Mouse (Mus musculus): Measurements from ENCODE around the gene Tead4.
"Not testable (repeated sequence)": the region's sequence is repeated elsewhere in the genome, so short reads cannot be mapped to it uniquely, and the experiment has no call there.

The Tead4 gene

DNA sequence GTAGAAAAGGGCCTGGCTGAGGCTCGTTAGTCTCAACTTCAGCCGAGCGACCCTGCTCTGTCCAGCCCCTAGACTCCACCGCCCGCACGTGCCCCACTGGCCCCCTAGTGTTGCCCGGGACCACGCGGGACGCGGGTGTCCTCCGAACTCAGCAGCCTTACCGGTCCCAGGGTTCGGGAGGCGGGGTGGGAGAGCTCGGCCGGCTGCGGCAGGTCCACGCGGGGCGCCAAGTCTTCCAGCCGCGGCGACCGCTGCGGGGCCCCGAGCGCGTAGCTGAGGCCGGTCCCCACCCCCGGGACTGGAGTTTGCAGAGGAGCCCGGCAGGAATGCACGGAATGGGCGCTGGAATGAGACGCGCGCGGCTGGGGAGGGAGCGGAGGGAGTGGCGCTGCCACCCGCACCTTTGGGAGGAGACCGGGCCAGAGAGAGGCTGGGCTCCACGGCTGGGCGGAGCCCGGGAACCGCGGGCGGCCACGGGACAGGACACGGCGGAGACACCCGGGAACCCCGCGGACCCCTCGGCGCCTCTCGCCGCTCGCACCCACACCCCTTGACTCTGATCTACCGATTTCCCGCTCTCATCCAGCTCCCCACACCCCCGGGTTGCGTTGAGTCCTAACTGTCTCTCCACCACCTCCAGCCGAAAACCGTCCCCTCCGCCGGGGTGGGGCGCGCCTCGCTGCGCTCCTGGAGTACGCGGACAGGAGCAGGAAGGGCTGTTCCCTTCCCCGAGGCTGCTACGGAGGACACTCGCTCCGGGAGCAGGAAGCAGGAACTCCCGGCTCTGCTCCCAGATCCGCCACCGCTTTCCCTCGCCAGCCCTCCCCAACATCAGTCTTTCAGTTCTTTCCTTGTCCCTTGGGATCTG lies at the start of gene Tead4:
TSS of gene Tead4 (minus strand) at position 690 of the 868 bp plus-strand sequence.
- peak; percentile 78 to 93 for DNase-seq (ENCODE audit: inconsistent age in 2 of 2, low spot score in 1 of 2)

DNA sequence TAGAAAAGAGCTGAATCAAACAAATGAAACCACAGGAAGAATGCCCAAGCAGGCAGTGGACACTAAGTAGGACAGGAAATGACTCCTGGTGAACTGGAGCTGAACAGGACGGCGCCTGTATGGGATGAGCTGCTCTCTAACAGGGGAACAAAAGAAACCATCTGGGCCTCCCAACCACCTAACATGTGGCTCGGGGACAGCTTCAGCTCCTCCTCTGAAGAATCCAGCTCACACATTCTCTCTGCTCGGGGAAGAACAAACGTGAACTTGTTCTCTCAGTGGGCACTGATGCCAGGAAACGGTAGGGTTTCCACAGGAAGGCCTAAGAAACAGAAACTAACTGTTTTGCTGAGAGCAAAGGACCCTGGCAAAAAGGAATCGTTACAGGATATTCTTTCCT lies 49.1 kb upstream of the Tead4 start:
- DNase-seq (ENCODE audit: inconsistent age in 2 of 2, low spot score in 1 of 2): no peak

DNA sequence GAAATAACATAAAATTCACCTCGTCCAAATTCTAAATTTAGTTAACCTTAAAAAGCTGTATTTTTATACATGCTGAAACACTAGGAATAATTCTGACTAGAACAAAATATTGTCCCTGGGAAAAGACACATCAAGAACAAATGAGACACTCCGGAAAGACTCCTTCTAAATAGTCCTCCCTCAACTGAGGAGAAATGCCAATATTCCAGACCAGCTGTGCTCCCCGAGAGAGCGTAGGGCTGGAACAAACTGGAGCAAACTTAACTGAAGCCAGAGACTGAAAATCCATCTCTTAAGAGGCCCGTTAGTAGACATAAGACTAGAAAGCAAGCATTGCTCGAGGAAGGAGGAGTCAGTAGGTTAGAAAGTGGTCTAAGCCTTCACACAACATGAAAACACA lies 46.2 kb upstream of the Tead4 start:
- DNase-seq (ENCODE audit: inconsistent age in 2 of 2, low spot score in 1 of 2): no peak

DNA sequence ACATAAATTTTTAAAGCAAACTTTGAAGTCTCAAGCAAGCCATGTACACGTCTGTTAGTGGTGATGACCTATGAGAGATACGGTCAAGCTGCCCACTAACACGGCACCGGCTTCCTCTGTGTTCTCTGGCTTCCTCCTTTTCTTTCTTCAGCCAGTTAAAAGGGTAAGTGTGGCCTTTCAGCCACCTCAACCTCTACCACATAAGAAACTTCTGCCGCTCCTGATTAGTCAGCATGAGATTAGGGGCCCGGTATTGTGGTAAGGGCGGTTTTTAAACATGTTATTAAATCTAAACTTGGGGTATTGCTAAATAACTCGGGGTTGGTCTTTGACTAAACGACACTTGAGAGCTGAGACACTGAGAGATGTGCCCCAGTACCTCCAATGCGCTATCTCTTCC lies 45.0 kb upstream of the Tead4 start:
- DNase-seq (ENCODE audit: inconsistent age in 2 of 2, low spot score in 1 of 2): peak; percentile 33 to 71

DNA sequence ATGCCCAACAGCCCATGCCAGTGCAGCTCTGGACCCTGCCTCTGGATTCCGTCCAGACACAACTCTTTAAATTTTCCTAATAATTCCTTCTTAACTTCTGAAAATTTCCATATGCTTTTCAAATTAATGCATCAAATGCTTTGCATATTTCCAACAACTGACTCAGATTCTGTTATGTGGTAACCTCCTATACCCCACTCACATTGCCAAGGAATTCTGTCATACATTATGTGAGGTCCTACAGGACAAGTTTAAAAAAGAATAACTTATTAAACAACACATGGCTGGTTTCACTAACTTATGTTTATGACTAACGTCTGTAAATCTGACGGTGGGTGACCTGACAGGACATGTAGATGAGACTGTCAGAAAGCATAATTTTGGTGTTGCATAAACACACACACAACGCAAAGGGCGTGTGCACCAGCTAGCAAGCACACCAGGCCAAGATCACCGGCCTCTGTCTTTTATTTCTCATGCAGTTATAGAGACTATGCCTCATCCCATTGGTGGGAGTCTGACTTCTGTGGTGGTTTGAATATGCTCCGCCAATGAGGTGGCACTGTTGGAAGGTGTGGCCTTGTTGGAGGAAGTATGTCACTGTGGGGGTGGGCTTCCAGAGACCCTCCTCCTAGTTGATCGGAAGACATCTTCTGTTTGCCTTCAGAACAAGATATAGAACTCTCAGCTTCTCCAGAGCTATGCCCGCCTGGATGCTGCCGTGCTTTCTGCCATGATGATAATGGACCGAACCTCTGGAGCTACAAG lies 41.5 kb upstream of the Tead4 start:
- no peak for DNase-seq (ENCODE audit: inconsistent age in 2 of 2, low spot score in 1 of 2)

DNA sequence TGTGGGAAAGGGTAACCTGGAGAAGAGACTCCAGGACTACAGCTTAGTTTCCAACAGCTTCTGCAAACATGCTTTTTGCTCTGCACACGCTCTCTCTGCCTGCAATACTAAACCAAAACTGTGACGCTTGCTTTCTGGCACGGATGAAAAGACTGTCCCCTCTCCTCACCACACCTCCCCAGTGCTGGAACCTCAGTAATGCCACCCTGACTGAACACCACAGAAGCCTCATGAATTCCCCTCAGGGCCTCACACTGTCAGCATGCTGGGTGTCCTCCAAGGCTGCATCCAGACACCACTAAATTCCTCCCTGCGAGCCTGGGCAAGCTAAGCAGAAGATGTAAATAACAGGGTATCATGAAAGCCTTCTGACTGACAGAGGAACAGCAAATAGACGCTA lies 38.3 kb upstream of the Tead4 start:
- DNase-seq (ENCODE audit: inconsistent age in 2 of 2, low spot score in 1 of 2): no peak

DNA sequence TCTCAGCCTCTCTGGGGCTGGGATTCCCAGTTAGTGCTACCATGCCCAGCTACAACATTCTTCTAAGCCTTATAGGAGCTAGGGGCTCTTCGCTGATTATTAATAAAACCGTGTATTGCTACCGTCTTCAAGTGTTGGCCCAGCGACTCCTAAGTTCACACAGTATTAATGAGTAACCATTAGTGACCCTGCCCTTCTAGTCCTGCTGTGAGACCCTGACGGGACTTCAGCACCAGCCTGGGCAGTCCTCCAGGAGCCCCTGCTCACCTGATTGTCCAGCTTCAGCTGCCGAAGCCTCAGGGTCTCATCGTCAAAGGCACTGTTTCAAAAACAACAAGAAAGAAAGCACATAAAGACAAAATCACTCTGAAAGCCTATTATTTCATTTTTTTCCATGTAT lies 36.8 kb upstream of the Tead4 start:
- no peak for DNase-seq (ENCODE audit: inconsistent age in 2 of 2, low spot score in 1 of 2)

DNA sequence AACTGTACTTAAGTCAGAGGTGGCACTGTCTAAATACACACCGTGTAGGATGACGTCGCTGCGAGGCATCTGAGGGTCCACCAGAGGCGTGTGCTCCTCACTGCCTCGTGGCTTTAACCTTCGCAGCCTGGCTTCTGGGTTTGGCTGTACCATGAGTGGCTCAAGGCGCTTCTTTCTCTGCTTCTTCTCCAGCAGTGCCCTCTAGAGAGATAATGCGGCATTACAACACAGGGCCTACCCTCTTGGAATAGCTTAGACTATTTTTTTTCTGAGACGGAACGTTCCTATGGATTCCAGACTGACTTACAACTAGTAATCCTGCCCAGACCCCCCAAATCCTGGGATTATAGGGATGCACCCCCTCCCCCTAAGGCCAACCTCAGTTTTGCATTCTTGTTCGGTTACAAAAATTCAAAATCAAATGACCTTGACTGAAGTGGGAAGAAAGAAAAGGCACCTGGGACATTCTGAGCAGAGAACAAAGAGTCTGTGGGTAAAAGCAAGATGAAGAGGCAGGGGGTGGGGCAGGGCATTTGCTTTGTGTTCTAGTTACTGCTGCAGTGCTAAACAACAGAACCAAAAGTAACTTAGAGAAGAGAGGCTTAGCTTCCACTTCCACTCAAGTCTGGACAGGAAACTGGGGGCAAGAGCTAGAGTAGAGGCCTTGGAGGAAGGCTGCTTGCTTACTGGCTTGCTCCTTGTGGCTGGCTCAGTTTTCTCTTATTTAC lies 33.9 kb upstream of the Tead4 start:
- peak; percentile 59 to 87 for DNase-seq (ENCODE audit: inconsistent age in 2 of 2, low spot score in 1 of 2)

DNA sequence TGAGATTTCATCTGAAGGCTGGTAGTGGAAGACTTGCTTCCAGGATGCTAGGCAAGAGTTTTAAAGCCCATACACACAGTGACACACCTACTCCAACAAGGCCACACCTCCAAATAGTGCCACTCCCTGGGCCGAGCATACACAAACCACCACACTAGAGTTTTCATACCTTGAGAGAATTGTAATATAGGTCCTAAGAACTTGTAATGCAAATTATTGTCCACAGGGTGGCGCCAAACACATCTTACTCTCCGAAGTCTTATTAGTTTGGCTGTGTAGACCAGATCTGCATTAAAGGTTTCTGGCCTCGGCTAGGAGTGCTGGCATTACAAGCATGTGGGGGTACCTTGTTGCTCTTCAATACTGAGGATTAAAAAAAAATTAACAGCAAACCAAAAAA lies 17.7 kb upstream of the Tead4 start:
- peak; percentile 47 to 86 for DNase-seq (ENCODE audit: inconsistent age in 2 of 2, low spot score in 1 of 2)

DNA sequence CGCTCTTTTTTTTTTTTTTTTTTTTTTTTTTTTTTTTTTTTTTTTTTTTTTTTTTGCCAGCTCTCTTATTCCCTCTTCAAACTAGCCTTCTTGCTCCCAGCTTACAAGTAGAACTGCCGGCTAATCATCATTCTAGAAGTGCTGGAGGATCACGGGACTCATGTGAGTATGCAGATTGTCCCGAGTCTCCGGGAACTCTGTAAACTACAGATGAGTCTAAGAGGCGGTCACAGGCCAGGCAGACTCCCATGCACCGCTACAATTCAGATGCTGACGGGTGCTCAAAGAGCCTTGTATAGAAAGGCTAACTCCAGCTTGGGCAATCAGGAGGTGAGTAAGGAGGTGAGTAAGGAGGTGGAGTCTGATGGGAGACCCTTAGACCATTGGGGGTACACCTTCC lies 15.0 kb upstream of the Tead4 start:
- DNase-seq (ENCODE audit: inconsistent age in 2 of 2, low spot score in 1 of 2): no peak

DNA sequence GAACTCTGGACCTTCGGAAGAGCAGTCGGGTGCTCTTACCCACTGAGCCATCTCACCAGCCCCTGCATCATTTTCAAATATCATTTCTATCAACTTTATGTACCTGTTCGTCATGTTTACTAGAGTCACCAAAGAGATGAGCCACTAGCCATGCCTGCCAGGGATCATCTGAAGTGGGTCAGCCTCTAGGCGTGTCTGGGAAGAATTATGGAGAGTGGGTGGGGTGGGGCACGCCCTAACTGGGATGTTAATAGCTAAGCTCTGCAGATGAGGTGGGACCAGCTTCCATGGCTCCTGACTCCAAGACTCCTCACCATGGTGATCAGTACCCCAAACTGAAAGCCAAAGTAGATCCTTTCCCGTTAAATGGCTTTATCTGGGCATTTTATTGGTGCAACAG lies 14.2 kb upstream of the Tead4 start:
- no peak for DNase-seq (ENCODE audit: inconsistent age in 2 of 2, low spot score in 1 of 2)

DNA sequence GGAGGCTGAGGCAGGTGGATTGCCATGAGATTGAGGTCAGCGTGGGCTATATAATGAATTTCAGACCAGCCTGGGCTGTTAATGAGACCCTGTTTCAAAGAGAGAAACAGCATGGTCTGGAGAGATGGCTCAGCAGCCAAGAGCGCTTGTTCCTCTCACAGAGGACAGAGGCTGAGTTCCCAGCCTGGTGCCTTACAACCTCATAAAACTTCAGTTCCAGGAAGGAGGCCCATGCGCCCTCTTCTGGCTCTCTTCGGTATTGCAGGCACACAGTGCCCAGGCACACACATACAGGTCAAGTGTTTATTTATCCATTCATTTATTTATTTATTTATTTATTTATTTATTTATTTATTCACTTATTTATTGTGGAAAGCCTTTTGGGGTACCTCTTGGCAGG lies 7.7 kb upstream of the Tead4 start:
- DNase-seq (ENCODE audit: inconsistent age in 2 of 2, low spot score in 1 of 2): peak; percentile 43 to 82

DNA sequence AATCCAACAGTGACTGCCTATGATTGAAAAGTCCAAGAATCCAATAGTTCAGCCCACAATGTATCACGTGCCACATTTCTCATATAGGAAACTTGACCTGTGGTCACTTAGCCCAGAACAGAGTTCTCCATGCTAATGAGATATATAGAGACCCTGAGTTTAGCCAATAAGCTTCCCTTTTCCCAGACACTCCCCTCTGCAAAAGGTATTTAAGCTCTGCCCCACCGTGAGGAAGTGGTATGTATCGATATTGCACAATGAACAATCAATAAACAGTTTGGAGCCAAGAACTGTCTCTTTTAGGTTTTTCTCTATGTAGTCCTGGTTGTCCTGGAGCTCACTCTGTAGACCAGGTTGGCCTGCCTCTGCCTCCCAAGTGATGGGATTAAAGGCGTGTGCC lies 4.2 kb upstream of the Tead4 start:
- DNase-seq (ENCODE audit: inconsistent age in 2 of 2, low spot score in 1 of 2): no peak

DNA sequence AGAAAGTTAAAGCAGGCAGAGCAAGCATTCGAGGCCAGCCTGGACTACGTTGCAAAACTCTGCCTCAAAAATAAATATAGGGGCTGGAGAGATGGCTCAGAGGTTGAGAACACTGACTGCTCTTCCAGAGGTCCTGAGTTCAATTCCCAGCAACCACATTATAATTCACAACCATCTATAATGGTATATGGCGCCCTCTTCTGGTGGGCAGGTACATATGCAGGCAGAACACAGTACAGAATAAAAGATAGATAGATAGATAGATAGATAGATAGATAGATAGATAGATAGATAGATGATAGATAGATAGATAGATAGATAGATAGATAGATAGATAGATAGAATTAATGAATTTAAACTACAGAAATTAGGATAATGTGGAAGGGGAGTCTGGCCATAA lies 2.0 kb upstream of the Tead4 start:
- DNase-seq (ENCODE audit: inconsistent age in 2 of 2, low spot score in 1 of 2): not testable (repeated sequence)

DNA sequence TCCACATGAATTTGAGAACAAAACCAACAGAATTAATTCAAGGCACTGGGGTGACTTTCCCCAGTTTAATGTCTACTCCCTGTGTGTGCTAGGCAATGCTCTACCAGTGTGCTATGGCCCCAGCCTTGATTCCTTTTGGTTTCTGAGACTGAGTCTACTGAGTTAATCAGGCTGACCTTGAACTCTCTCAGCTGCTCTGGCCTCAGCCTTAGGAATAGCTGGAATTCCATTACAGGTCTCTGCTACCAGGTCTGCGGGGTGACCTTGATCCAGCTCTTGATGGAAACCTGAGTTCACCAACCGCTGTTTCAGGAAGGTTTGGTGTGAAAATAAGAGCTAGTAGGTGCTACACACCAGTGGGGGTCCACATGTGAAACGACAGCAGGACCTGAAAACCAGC lies 1.3 kb upstream of the Tead4 start:
- DNase-seq (ENCODE audit: inconsistent age in 2 of 2, low spot score in 1 of 2): no peak

DNA sequence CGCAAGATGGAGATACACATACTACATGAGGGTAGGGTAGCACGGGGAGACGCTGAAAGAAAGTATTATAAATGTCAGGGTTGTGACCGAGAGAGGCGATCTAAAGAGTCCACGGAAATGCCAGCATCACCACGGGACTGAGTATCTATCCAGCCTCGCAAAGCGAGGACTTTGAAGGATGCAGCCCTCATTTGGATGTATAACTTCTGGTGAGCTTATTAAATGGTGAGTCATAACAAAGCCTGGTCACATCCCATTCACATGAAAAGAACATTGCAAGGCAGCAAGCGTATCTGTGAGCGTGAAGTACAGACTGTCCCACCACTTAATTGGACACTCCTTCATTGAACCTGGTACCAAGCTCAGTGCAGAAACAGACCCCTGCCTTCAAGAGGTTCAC lies 835 bp upstream of the Tead4 start:
- no peak for DNase-seq (ENCODE audit: inconsistent age in 2 of 2, low spot score in 1 of 2)

DNA sequence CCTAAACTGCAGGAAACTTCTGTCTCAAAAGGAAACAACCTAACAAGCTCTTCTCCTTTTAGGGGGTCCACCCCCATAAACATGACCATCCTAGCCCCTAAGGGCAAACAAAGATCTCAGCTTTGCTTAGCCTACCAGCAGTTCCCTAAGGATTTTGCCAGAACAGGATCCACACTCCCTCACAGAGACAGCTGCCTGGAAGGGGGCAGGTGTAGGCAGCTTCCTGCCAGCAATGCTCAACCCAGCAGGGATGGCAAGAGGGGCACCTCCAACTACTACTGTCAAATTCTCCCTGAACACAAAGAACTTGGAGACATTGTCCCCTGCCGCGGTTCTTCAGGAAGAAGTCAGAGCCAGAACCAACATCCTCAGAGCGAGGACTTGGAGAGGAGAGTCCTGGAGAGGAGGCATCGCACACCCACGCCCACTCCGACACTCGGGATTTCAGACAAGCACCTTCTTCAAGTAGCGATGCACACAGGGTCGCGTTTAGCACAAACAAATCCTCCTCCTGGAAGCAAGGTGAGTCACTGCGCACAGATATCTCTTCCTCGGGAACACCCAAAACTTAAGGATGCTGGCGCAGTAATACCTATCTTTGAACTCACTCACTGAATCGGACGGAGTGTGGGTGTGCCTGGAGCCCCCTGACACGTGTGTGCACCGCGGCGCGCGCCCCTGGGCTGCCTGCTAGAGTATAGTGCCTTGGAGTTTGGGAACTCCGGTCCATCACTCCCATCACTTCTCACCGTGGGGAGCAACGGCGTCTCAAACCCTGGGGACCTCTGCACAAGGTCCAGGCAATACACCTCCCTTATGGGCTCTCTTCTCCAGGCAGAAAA lies 1.1 kb downstream of the Tead4 start:
- peak in 1 of 2 experiments; percentile 41 for DNase-seq (ENCODE audit: inconsistent age in 2 of 2, low spot score in 1 of 2)

DNA sequence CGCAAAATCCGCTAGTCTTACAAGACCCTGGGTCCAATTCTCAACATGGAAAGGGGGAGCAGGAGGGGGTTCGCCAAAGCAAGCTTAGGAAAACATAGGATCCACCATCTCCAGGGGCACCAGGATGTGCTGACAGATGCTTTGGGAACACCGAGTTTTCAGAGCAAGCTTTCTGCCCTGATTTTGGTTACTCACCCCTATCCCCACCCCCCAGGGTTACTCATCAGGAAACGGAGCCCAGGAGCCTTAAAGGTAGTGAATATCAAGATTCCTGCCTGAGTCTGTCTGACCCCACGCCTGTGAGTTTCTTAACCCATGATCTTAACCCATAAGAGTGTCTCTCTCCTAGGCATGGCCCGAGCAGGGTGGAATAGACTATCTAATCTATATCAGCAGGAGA lies 2.4 kb downstream of the Tead4 start:
- no peak for DNase-seq (ENCODE audit: inconsistent age in 2 of 2, low spot score in 1 of 2)

DNA sequence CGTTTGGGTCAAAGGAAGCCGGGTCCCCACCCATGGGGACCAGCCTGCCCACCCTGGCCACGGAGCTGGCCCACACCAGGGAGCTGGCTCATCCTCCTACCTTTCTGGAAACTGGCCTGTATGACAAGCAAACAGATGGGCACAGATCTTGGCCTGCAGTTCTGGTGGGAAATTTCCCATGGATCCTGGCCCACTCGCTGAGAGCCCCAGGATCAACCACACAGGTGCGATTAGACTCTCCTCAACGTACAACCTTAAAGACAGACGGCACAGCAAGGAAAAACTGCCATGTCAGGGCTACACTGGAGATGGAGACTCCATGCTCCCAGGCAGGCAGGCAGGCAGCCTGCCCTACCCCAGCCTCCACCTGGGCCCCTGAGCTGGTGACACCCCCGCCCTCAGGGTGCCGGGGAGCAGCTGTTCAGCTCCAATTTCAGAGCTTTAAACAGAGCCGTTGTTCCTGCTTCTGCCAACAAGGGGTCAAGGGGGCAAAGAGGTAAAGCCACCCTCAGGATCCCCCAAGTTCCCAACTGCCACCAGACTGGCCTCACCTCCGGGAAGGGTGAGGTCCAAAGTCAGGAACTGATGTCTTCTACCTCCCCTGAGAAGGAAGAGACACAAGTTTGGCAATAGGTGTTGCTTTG lies 3.8 kb downstream of the Tead4 start:
- DNase-seq (ENCODE audit: inconsistent age in 2 of 2, low spot score in 1 of 2): no peak
